Mouse (Mus musculus) cerebral cortex, adult 2 months (tissue): ENCODE results near the gene Ssu72.

ENCODE experiments used
- WGBS: fragments of 180-500 bp; shearing (Covaris S2); methylation state at CpG from one replicate; pipeline ENCODE4 v1.1.7; 2018; 5-methylcytosine and 5-hydroxymethylcytosine counted together

Ssu72 gene

GRCm38 (mm10) chr4:155759862-155760612 lies 55.4 kb downstream of the Ssu72 start:
- 2% methylated on average over 10 of the region's 10 CpGs for WGBS

- under 1% methylated on average over 68 of the region's 68 CpGs for WGBS
Measured at GRCm38 (mm10) chr4:155760613-155761355, 56.2 kb downstream of the Ssu72 start, which contains the start of gene Atad3a. Gene Atad3a, minus strand, starts transcription at chr4:155761093.

DNA sequence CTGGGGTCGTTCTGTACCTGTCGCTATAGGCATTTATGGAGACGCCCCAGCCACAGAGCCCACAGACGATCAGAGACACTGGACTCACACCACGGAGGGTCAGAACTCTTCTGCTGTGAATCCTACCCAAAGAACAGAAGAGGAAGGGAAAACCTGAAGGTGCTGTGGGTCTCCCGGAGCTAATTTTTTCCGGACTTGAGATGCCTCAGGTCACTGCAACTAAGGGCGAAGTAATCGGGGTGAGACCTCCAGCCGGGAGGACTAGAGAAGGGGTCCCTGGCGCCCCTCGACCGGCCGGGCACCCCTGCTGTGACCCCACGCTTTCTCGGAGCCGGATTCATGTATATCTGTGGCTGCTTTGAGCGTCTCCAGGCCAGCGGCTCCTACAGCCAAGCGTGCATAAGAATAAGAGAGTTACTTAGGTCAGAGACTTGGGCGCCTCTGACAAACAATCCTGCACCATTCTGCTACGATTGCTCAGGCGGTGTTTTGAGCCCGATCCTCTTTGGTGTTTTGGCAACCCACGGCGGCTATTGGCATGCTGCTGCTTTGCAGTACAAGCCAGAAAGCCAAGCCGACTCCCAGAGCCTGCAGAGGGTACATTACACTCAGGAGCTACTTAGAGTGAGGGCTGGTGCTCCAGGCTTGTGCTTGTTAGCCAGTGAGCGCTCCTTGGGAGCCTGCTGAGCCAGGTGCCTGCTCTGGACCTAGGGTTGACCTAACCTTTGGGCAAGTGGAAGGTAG lies 56.9 kb downstream of the Ssu72 start:
- WGBS, result 2% methylated on average over 28 of the region's 28 CpGs

- WGBS, result 86% methylated on average over 3 of the region's 3 CpGs
Measured at GRCm38 (mm10) chr4:155762357-155762756, 57.8 kb downstream of the Ssu72 start.

- WGBS, result 69% methylated on average over 5 of the region's 5 CpGs
Measured at GRCm38 (mm10) chr4:155769496-155769879, 64.9 kb downstream of the Ssu72 start.

DNA sequence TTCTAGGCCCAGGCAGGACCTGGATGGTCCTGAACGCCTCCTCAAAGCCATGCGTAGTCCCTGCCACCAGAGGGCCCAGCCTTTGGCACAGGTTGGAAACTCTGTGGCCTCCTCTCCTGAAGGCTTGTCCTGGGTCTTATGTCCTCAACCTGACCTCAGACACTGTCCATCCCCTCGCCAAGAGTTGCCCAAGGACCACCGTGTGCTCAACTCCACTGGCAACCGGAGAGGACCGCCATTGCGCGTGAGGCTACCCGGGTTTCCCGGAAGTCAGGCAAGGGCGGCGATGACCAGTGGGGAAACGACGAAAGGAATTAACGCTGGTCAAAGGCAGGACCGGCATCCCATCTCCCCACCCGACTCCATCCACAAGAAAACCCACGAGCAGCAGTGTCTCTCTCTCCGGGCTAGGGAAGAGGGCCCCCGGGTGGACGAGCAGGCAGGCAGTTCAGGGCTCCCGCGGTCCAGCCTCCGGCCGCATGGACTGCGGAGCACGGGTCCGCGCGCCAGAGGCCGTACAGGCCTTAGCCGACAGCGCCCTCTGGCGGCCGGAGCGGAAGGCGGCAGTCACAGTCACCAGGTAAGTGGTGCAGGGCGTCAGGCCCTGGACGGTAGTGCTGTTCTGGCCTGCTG lies 65.4 kb downstream of the Ssu72 start:
- WGBS, result under 1% methylated on average over 39 of the region's 39 CpGs

- WGBS, result 33% methylated on average over 24 of the region's 24 CpGs
Measured at GRCm38 (mm10) chr4:155770626-155771025, 66.0 kb downstream of the Ssu72 start.

- WGBS, result 86% methylated on average over 2 of the region's 2 CpGs
Measured at GRCm38 (mm10) chr4:155771706-155772105, 67.1 kb downstream of the Ssu72 start.

DNA sequence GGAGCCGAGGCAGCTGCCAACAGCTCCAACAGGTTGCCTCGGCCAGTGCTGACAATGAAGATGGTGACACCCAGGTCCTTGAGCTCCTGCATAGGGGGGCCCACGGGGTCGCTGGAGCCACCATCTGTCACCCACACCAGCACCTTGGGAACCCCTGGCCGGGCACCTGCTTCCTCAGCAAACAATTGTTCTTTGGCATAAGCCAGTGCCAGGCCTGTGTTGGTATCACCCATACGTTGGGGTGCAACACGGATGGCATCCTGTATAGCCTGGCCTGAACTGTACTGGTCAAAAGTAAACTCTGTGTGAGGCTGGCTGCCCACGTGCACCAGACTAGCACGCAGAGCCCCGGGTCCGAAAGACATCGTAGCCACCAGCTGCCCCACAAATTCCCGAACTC lies 68.2 kb downstream of the Ssu72 start:
- 76% methylated on average over 13 of the region's 13 CpGs for WGBS

GRCm38 (mm10) chr4:155773335-155774078 lies 68.9 kb downstream of the Ssu72 start:
- 54% methylated on average over 5 of the region's 5 CpGs for WGBS

DNA sequence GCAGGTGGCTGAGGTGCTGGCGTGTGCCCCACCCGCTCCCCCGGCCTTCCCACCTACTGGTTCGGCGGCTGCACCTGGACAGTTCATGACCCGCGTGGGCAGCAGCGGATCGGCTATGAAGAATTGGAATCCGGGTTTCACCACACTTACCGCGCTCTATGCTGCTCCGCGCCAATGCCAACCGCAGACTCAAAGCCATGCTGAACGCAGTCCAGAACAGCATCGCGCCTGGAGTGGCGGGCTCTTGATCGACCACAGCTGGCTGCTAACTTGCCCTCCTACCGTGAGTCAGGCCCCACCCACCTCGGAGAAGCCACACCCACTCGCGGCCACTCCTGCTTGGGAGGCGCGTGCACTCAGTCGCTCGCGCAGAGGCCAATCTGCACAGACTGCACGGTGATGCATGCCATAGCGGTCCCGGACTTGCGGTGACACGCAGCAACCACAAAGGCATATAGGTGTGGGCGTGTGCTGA lies 69.7 kb downstream of the Ssu72 start, which contains the start of gene Vwa1:
TSS of gene Vwa1 (minus strand) at position 419 of the 475 bp plus-strand sequence.
- WGBS, result 1% methylated on average over 35 of the region's 35 CpGs

DNA sequence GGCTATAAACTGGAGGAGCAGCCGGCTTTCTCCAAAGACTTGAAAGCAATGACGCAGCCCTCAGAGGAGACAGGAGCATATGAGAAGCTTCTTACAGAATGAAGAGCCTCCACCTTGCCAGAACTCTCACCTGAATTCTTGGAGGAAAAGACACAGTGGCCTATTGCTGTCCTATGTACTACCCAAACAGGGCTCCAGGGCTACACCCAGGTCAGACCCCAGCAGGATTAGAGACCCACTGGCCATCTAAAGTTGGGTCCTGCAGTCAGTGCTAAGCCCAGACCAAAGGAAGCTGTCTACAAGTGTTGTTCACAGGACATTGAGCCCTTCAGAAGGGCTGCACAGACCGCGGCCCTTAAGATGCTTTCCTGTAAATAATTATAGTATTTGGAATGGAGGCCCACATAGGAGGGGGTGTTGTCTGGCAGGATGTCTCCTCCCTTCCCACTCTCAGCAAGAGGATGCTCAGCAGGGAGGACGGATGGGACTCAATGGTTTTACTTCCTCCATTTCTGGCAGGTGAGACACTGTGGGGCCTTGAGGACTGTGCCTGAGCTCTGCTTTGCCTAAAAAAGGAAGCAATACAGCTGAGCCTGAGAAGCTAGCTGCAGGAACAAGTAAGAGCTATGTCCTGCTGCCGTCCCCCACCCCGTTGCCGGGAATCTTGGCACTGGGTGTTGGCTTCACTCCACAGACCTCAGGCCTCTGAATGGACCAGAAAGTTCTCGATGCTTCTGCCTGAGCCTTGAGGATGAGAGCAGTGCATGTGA lies 70.6 kb downstream of the Ssu72 start:
- WGBS, result 10% methylated on average over 9 of the region's 9 CpGs

DNA sequence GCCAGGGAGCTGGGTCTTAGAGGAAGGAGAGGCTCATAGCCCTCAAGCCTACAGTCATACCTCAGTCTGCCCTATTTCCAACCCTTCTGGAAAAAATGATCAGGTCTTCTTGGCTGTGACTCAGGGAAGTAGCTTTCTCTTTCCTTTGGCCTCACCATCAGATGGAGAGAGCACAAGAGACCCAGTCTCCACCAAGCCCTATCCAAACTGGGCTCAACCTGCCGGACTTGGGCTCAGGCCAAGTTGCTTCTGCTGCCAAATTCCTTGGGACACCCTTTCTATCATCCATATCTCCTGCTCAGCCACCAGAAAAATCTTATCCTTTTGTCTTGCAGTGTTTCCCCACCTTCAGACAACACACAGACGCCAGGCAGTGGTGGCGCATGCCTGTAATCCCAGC lies 71.3 kb downstream of the Ssu72 start:
- WGBS, result 70% methylated on average over 3 of the region's 3 CpGs

DNA sequence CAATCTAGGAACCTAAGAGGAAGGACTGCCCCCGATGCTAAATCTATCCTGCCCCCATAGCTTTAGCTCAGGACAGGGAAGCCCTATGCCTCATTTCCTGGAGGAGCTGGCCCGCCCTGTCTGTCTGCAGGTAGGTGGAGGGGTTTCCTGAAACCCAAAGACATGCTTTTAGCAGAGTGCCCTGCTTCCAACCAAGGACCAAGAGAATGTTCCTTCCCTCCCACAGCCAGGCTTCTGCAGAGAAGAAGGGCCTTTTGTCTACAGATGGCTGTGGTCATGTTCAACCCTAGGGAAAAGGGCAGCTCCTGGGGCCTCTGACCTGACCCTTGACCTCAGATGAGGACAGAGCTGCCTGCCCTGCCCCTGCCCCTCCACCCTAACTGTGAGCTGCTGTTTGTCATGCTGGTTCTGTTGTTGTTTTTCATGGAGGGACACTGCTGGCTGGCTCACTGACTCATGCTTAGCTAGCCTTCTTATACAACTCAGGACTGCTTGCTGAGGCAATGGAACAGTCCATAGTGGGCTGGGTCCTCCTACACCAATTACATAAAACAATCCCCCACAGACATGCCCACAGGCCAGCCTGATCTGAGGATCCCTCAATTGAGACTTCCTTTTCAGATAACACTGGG lies 72.2 kb downstream of the Ssu72 start:
- WGBS, result 61% methylated on average over 2 of the region's 2 CpGs

- 75% methylated on average over 2 of the region's 2 CpGs for WGBS
Measured at GRCm38 (mm10) chr4:155777816-155778215, 73.2 kb downstream of the Ssu72 start.

DNA sequence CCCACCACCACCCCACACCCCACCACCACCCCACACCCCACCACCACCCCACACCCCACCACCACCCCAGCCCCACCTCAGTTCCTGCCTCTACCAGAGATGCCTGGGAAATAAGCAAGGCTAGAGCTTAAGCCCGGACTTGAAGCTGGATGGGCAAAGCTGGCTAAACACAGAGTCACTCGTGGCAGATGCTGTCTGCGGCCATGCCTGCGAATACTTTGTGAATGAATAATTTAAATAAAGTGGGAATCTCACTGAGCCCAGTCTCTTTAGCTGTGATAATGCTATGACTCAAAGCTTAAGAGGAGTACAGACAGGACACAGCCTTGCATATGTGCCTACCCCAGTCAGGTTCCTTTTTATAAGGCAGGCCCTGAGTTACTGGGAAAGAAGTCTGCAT lies 74.9 kb downstream of the Ssu72 start:
- WGBS, result 62% methylated on average over 4 of the region's 4 CpGs

DNA sequence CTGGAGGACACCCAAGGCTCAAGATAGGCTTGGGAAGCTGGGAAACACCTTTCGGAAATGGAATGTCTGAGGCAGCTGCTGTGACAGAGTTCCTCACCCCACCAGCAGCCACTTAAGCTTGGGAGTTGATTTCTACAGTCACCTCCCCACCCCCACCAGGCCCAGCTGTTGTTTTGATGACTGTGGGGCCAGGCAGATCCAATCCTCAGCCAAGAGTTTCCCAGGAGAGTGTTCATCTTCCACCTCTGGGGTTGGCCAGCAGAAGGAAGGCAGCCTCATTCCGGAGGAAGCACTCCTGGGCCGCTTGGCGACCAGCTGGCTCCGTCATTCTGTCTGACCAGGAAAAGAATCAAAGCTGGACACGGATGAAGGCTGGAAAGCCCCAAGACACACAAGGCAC lies 76.3 kb downstream of the Ssu72 start:
- 43% methylated on average over 6 of the region's 6 CpGs for WGBS
